Mouse (Mus musculus): Measurements from ENCODE around the gene Trpc4ap.

- TF ChIP-seq CTCF (IDR thresholded peaks at IDR 0.05; ENCODE audit: control insufficient read depth, insufficient read depth, low read length), result no peak
- TF ChIP-seq POLR2A (IDR thresholded peaks at IDR 0.05; ENCODE audit: borderline replicate concordance, control insufficient read depth, low read depth, low read length), result no peak
Observed at GRCm38 (mm10) chr2:155695316-155695715, 3.1 kb upstream of the Trpc4ap start.
